Mouse (Mus musculus) ovary, adult 18-20 months (tissue): Measurements from ENCODE around the gene Ercc6.

Source experiments
- DNase-seq: peaks from one replicate; pipeline ENCODE4 v3.0.0; 2022; ENCODE audit warnings: low spot score, mixed read lengths

Ercc6 gene

GRCm38 (mm10) chr14:32572519-32572918 lies 59.2 kb downstream of the Ercc6 start:
- no peak for DNase-seq

GRCm38 (mm10) chr14:32578420-32578819 lies 65.1 kb downstream of the Ercc6 start:
- DNase-seq: no peak

- DNase-seq: no peak
Observed at GRCm38 (mm10) chr14:32583696-32584095, 70.4 kb downstream of the Ercc6 start.

GRCm38 (mm10) chr14:32587013-32587784 lies 73.9 kb downstream of the Ercc6 start:
- peak; percentile 29 for DNase-seq

DNA sequence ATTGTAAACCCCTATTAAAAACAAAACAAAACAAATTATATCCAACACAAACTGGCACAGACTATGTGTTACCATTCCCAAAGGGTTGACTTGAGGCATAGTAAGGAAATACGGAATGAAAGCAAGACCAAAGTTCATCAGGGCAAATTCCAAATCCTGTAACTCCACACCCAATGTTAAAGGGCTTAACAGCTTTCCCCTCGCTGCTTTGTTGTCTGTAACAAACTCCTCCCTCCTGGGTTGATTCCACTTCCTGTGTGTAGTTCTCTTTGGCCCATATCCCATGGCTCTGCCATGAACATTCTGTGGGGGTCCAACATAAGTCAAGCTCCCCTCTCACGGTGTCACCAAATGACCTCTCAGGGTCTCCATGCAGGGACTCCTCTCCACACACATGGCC lies 77.1 kb downstream of the Ercc6 start:
- DNase-seq: no peak

DNA sequence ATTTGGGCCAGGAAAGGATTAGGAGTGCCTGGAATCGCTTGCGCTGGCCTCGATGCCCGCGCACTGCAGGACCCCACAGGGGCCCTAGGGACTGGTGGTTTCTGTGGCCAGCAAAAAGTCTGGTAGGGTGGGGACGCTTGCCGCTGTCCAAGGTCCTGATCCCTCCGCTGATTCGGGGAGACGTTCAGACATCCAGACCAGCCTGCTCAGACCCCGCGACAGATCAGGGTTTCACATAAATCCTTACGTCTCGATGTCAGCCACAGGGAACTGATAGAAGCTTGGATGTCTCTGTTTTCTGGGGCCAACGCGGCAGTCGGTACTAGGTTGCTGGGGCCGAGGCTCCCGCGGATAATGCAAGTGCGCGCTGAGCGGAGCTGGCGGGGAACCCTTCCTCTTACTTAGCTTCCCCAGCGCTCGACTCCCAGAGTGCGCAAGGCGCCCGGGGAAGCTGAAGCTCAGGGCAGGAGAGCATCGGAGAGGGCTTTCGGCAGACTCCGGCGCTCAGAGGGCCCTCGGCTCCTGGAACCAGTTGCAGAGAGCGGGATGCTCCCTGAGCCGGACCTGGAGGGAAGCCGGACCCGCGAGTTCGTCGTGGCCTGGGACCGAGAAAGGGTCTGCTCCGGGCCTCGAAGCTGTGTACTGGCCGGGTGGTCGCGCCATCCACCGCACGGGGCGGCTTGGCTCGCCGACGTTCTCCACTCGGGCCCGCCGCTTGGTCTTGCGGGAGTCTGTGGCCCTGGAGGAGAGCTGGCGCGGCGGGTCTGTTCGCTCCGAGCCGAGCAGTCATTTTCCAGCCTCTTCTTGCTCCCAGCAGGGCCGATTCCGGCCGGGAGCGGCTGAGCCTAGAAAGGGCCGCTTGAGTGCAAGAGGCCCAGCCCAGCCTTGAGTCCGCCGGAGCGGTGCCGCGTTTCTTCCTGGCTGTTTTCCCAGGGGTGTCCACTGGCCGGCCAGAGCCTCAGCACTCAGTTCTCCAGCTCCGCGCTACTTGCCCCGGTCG lies 84.2 kb downstream of the Ercc6 start:
- DNase-seq: peak; percentile 44

GRCm38 (mm10) chr14:32598437-32599219 lies 85.3 kb downstream of the Ercc6 start:
- DNase-seq: no peak

GRCm38 (mm10) chr14:32599290-32600041 lies 86.1 kb downstream of the Ercc6 start, which contains the start of gene Prrxl1:
Gene Prrxl1, plus strand, starts transcription at chr14:32599407.
- DNase-seq: no peak

DNA sequence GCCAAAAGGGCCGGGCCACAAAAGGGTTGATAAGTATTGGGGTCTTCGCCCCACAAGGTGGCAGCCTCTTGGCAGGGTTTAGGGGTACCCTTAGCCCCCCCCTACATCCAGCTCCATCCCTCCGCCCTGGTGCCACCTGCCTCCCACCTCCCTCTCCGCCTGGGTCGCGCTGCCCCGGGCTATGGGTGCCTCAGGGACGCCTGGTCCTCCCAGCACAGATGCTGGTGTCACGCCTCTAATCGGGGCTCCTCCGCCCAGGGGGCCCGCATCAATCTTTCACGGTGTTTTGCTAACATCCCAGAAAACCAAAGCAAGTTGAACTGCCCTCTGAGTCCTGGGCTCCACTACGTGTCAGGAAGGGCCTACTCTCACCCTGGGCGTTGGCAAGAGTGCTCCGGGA lies 86.8 kb downstream of the Ercc6 start:
- no peak for DNase-seq

GRCm38 (mm10) chr14:32605508-32605907 lies 92.2 kb downstream of the Ercc6 start:
- DNase-seq: no peak

- no peak for DNase-seq
Observed at GRCm38 (mm10) chr14:32606316-32606715, 93.0 kb downstream of the Ercc6 start.

GRCm38 (mm10) chr14:32609392-32609791 lies 96.1 kb downstream of the Ercc6 start:
- no peak for DNase-seq

GRCm38 (mm10) chr14:32617253-32617652 lies 103.9 kb downstream of the Ercc6 start:
- DNase-seq: no peak

GRCm38 (mm10) chr14:32624245-32624644 lies 110.9 kb downstream of the Ercc6 start:
- DNase-seq: no peak

- no peak for DNase-seq
Observed at GRCm38 (mm10) chr14:32624811-32625210, 111.5 kb downstream of the Ercc6 start.

GRCm38 (mm10) chr14:32627271-32627670 lies 114.0 kb downstream of the Ercc6 start:
- no peak for DNase-seq

DNA sequence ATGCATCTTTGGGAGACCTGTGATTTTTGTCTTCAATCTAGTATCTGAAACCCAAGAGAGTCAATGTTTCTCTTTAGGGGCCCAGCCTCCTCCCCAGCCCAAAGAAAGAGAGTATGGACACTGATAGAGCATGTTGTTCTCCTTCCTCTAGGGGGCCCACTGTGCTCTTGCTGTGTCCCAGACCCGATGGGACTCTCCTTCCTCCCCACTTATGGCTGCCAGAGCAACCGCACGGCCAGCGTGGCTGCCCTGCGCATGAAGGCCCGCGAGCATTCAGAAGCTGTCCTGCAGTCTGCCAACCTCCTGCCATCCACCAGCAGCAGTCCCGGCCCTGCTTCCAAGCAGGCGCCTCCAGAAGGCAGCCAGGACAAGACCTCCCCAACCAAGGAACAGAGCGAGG lies 115.3 kb downstream of the Ercc6 start:
- no peak for DNase-seq
